In the genomic region with DNA sequence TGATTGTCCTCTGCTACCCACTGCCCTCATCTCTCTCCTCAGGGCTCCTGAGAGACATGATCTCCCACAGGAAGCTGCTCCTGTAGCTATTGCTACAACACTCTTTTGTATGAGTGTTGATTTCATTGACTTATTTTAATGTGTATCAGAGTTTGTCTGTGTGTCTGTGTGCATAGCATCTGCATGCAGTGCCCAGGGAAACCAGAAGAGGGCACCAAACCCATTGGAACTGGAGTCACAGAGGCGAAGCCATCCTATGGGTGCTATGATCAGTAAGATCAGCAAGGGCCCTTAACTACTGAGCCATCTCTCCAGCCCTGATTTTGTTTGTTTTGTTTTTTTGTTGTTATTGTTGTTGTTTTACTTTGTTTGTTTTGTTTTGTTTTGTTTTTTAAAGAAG, we compare ENCODE assay signal across 9 mouse cellular contexts. TPM values are rescaled to one million over a fixed set of nuclear protein-coding genes. Genes with fewer than 3 reads are reported as not detected.
DNase-seq lines count a peak whose midpoint lies in the region; ATAC-seq and TF ChIP-seq lines count a peak whose summit lies in the region.
"Had no signal": no experiment of that assay in that cellular context is flagged by ENCODE, and none has a peak within 500 bp of the region (broad histone marks: within the 10 kb centered on the region; RNA-seq: fewer than 3 reads in every experiment).

No protein-coding gene starts in this region.

- peak; percentile 33; the same call in 1 of the 2 replicates for TF ChIP-seq CTCF in embryonic fibroblast, embryonic 13.5 days (IDR thresholded peaks at IDR 0.05; ENCODE audit: borderline replicate concordance, insufficient read depth, low read length)

- H3K4me1 ChIP-seq in embryonic fibroblast, embryonic 13.5 days (ENCODE audit: control insufficient read depth, insufficient read depth, low read length): no peaks in the 10 kb centered on the region

- no peak for TF ChIP-seq POLR2A in embryonic fibroblast, embryonic 13.5 days (IDR thresholded peaks at IDR 0.05; ENCODE audit: low read depth, low read length)

- peak; percentile 77 to 85 for DNase-seq in cerebellum, postnatal 10 days
- no peak for DNase-seq in cerebellum, adult 9-10 months
- peak; percentile 38 to 66 for DNase-seq in layer of hippocampus, postnatal 10 days (ENCODE audit: low spot score in 2 of 2)
- DNase-seq in layer of hippocampus, adult 9-10 months (ENCODE audit: low spot score): no peak
- peak; percentile 20 for DNase-seq in Muller cell, postnatal 12 days (ENCODE audit: inconsistent ontology term)
- peak; percentile 39 to 52 for DNase-seq in thymus, postnatal 36 days

- ATAC-seq in megakaryocyte-erythroid progenitor cell, adult 5-6 weeks (replicated peaks; ENCODE audit: low FRiP score, low TSS enrichment, poor library complexity, severe bottlenecking): peak; percentile 80; the same call in 1 of the 2 replicates

- H3K27ac ChIP-seq in embryonic fibroblast, embryonic 13.5 days (ENCODE audit: insufficient read depth, low read length): no peak overlapping the region

- H3K4me3 ChIP-seq in embryonic fibroblast, embryonic 13.5 days (ENCODE audit: insufficient read depth, low read length): no peak overlapping the region

RNA-seq across cellular contexts. Expression of a gene that starts 7.2 kb away (rescaled TPM):
- total RNA-seq in layer of hippocampus, postnatal 10 days (2021): not detected
- polyA plus RNA-seq in embryonic fibroblast, embryonic 13.5 days (2011; ENCODE audit: insufficient read length, low read depth, missing spikeins): 2.7 and 7.0 TPM in 2 replicates
- not detected in 2 replicates for total RNA-seq in megakaryocyte-erythroid progenitor cell, adult 5-6 weeks (2014; fragmentation: Nextera tagmentation)
- total RNA-seq in megakaryocyte-erythroid progenitor cell, adult 5-6 weeks (2017): not detected in 2 replicates
- polyA plus RNA-seq: large intestine, adult 2 months had no signal

RNA-seq across cellular contexts. Expression of a gene that starts 42.6 kb away (rescaled TPM):
- 100 to 1,000 TPM; 323 to 338 TPM for total RNA-seq in layer of hippocampus, postnatal 10 days (2021)
- polyA plus RNA-seq in embryonic fibroblast, embryonic 13.5 days (2011; ENCODE audit: insufficient read length, low read depth, missing spikeins): 672 and 858 TPM in 2 replicates
- total RNA-seq in megakaryocyte-erythroid progenitor cell, adult 5-6 weeks (2014; fragmentation: Nextera tagmentation): 203 and 216 TPM in 2 replicates
- 136 and 155 TPM in 2 replicates for total RNA-seq in megakaryocyte-erythroid progenitor cell, adult 5-6 weeks (2017)

RNA-seq across cellular contexts. Expression of a gene that starts 45.1 kb away (rescaled TPM):
- total RNA-seq in layer of hippocampus, postnatal 10 days (2021): not detected
- polyA plus RNA-seq in embryonic fibroblast, embryonic 13.5 days (2011; ENCODE audit: insufficient read length, low read depth, missing spikeins): not detected in 2 replicates
- not detected in 2 replicates for total RNA-seq in megakaryocyte-erythroid progenitor cell, adult 5-6 weeks (2014; fragmentation: Nextera tagmentation)
- total RNA-seq in megakaryocyte-erythroid progenitor cell, adult 5-6 weeks (2017): not detected in 2 replicates

Comparison
In these comparisons a context has a peak if more than half of its experiments do, and no peak if none do; other contexts are left out.
1. DNase-seq: peak in cerebellum, postnatal 10 days (2 of 2), layer of hippocampus, postnatal 10 days (2 of 2), Muller cell, postnatal 12 days (single experiment) and thymus, postnatal 36 days (2 of 2); none in cerebellum, adult 9-10 months (single experiment) and layer of hippocampus, adult 9-10 months (single experiment).